Mouse (Mus musculus) lung, adult 2 months (tissue): Measurements from ENCODE around the gene Rin2. TPM values are rescaled to one million over a fixed set of nuclear protein-coding genes. Genes with fewer than 3 reads are reported as not detected.

Experiments used
- DNase-seq: peaks from one replicate; pipeline ENCODE4 v3.0.0; 2022
- H3K4me1 ChIP-seq: fragments of 200-500 bp; 2 replicates; pipeline ENCODE4 v1.6.1; 2011; ENCODE audit warnings: low read length; ENCODE audit not compliant: control insufficient read depth, insufficient read depth
- H3K4me3 ChIP-seq: fragments of 200-500 bp; replicated peaks from 2 replicates; pipeline ENCODE3; 2011; ENCODE audit warnings: low read depth, mild to moderate bottlenecking, control low read depth, low read length; ENCODE audit errors: extremely low read depth
- CTCF ChIP-seq: fragments of 200-500 bp; IDR thresholded peaks from 2 replicates; pipeline ENCODE4 v1.5.1; 2011; ENCODE audit warnings: mild to moderate bottlenecking, low read length, control low read depth; ENCODE audit not compliant: insufficient read depth
- POLR2A ChIP-seq: fragments of 200-500 bp; IDR thresholded peaks from 2 replicates; pipeline ENCODE4 v1.6.1; 2011; ENCODE audit warnings: low read depth, mild to moderate bottlenecking, control low read depth, low read length, borderline replicate concordance; ENCODE audit errors: extremely low read depth
- WGBS: fragments of 180-500 bp; shearing (Covaris S2); methylation state at CpG from one replicate; pipeline ENCODE4 v1.1.7; 2018; 5-methylcytosine and 5-hydroxymethylcytosine counted together
- polyA plus RNA-seq: library from polyadenylated mRNA; depleted of rRNA; stranded (reverse); fragments of >200 nt; gene quantifications from 2 replicates; pipeline ENCODE4 v1.2.3, GENCODE M21; 2012; rRNA removed

Gene Rin2
- 37.4 and 44.3 TPM in 2 replicates for polyA plus RNA-seq

- peaks cover 4% of the 10 kb centered on the region; the same call in 1 of the 2 replicates for H3K4me1 ChIP-seq
- peak within 1 kb of the TSS; percentile 75 for H3K4me3 ChIP-seq
- DNase-seq, result peak; percentile 81
- WGBS, result under 1% methylated on average over 33 of the region's 33 CpGs
- TF ChIP-seq CTCF, result no peak
- TF ChIP-seq POLR2A, result no peak; the same call in 1 of the 2 replicates
Measured at GRCm38 (mm10) chr2:145675142-145675755, at the start of gene Rin2. Gene Rin2, plus strand, starts transcription at chr2:145675215.

- WGBS, result 84% methylated on average over 6 of the region's 6 CpGs
Measured at GRCm38 (mm10) chr2:145631123-145631798, 43.8 kb upstream of the Rin2 start.

GRCm38 (mm10) chr2:145631799-145632174, 43.2 kb upstream of the Rin2 start:
- H3K4me1 ChIP-seq, result no peaks in the 10 kb centered on the region
- no peak overlapping the region for H3K4me3 ChIP-seq
- TF ChIP-seq POLR2A (no peak), CTCF (no peak)
- 35% methylated on average over 4 of the region's 4 CpGs for WGBS
- no peak for DNase-seq

More at GRCm38 (mm10) chr2:145631123-145631798, 43.8 kb upstream of the Rin2 start:
- Histone ChIP-seq H3K4me1 (no peaks in the 10 kb centered on the region), H3K4me3 (no peak overlapping the region)
- TF ChIP-seq POLR2A, result no peak
- no peak for TF ChIP-seq CTCF
- no peak for DNase-seq

GRCm38 (mm10) chr2:145633811-145634210, 41.2 kb upstream of the Rin2 start:
- WGBS, result 43% methylated on average over 5 of the region's 5 CpGs
- no peaks in the 10 kb centered on the region for H3K4me1 ChIP-seq
- TF ChIP-seq CTCF (no peak), POLR2A (no peak)
- no peak for DNase-seq
- H3K4me3 ChIP-seq, result no peak overlapping the region

- Histone ChIP-seq H3K4me3 (no peak overlapping the region), H3K4me1 (no peaks in the 10 kb centered on the region)
- TF ChIP-seq POLR2A (no peak), CTCF (no peak)
- 78% methylated on average over 21 of the region's 21 CpGs for WGBS
- DNase-seq, result no peak
Measured at GRCm38 (mm10) chr2:145640255-145640984, 34.6 kb upstream of the Rin2 start.

GRCm38 (mm10) chr2:145655373-145655960, 19.5 kb upstream of the Rin2 start:
- Histone ChIP-seq H3K4me3 (no peak overlapping the region), H3K4me1 (no peaks in the 10 kb centered on the region)
- no peak for DNase-seq
- TF ChIP-seq POLR2A, result no peak
- 37% methylated on average over 12 of the region's 12 CpGs for WGBS

GRCm38 (mm10) chr2:145656121-145656520, 18.9 kb upstream of the Rin2 start:
- no peak overlapping the region for H3K4me3 ChIP-seq
- TF ChIP-seq CTCF (no peak), POLR2A (no peak)
- no peak for DNase-seq
- no peaks in the 10 kb centered on the region for H3K4me1 ChIP-seq
- WGBS, result 75% methylated on average over 3 of the region's 3 CpGs

GRCm38 (mm10) chr2:145656716-145657115, 18.3 kb upstream of the Rin2 start:
- TF ChIP-seq CTCF, result no peak
- no peak for TF ChIP-seq POLR2A
- Histone ChIP-seq H3K4me1 (no peaks in the 10 kb centered on the region), H3K4me3 (no peak overlapping the region)
- WGBS, result 43% methylated on average over 1 of the region's 1 CpGs
- no peak for DNase-seq

- DNase-seq, result no peak
- H3K4me1 ChIP-seq, result no peaks in the 10 kb centered on the region
- 65% methylated on average over 7 of the region's 7 CpGs for WGBS
- no peak overlapping the region for H3K4me3 ChIP-seq
- no peak for TF ChIP-seq CTCF
Measured at GRCm38 (mm10) chr2:145661242-145661641, 13.8 kb upstream of the Rin2 start.
